Mouse (Mus musculus) telencephalon, adult 2 months (tissue): ENCODE measurements around the gene Gfer.
"Not testable (repeated sequence)": the region's sequence is repeated elsewhere in the genome, so short reads cannot be mapped to it uniquely, and the experiment has no call there.

Experiments
- DNase-seq: peaks from one replicate; pipeline ENCODE4 v3.0.0-alpha.2; 2011; ENCODE audit warnings: low read depth, low spot score

The Gfer gene

DNA sequence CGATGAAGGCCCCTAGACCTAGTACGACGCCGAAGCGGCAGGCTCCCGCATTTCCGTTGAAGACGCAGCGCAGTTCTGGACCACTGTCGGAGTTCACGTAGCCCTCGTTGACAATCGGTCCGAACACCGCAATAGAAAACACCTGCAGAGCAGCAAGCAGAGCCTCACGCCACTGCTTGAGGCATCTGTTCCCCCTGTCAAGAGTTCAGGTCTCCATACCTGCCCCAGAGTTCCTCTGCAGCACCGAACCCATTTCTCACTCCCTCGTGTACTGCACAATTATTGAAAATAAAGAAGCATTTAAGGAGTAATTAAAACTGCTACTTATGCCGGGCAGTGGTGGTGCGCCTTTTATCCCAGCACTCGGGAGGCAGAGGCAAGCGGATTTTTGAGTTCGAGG lies 8.4 kb downstream of the Gfer start:
- no peak for DNase-seq

DNA sequence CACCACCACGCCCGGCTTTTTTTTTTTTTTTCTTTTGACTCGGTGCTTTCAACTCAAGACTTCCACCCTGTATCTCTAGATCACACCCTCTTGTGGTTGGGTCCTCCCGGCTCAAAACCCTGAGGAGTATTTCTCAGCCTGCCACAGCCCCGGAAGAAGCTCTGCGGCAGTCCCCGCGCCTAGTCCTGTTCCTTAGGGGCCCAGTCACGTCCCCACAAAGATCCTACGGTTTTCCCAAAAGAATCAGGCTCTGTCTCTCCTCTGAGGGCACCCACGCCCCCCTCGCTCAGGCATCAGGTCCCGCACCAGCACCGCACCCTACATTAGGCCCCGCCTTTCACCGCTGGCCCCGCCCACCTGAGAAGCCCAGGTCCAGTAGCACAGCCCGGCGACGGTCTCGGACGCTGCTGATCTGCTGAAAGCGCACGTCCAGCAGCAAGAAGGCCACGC lies 8.8 kb downstream of the Gfer start:
- DNase-seq = no peak

DNA sequence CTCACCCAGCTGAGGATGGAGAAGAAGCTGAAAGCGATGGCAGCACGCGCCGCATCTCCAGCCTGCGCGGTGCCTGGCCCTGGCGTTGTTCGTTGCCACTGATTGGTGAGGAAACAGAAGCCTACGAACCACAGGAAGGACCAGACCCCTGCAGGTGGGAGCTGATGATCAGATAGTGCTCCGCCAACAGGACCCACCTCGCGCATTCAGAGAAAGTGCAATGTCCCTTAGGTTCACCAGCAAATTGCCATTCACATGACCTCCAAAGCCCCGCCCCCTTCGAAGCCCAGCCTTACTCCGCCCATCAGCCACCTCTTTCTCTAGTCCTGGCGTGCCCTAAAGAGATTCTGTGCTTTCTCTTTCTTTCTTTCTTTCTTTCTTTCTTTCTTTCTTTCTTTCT lies 9.4 kb downstream of the Gfer start:
- DNase-seq = no peak

- no peak for DNase-seq
Observed at GRCm38 (mm10) chr17:24677500-24678080, 18.4 kb downstream of the Gfer start.

DNA sequence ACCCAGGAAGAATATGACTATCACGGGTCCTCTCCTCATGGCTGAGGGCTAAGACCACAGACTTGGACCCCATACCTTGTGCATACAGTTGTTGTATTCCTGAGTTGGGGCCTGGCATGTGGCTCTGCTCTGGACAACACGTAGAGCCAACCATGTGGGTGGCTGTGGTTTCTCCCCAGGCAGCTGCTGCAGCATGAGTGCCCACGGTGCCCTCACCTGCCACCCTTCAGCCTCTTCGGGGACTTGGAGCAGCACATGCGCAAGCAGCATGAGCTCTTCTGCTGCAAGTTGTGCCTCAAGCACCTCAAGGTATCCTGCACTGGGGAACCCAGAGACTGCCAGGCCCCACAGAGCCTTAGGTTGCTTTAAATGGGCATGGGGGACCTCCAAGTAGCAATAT lies 19.1 kb downstream of the Gfer start:
- no peak for DNase-seq

DNA sequence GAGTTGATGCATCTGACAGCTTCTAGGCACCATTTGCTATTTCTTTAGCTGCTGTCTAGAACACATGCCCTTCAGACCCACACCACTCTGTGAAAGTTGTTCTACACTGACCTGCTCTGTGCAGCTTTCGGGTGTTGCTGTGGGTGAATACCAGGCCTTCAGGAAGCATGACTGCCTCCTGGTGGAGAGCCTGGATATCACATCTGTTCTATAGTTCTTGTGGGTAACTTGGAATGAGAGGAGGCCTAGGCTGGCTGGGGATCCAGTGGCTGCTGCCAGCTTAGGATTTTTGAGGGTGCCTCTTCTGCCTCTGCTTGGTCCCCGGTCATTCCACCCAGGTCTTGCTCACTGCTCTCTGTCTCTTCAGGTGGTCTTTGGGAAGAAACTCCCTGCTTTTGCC lies 19.8 kb downstream of the Gfer start:
- no peak for DNase-seq

DNA sequence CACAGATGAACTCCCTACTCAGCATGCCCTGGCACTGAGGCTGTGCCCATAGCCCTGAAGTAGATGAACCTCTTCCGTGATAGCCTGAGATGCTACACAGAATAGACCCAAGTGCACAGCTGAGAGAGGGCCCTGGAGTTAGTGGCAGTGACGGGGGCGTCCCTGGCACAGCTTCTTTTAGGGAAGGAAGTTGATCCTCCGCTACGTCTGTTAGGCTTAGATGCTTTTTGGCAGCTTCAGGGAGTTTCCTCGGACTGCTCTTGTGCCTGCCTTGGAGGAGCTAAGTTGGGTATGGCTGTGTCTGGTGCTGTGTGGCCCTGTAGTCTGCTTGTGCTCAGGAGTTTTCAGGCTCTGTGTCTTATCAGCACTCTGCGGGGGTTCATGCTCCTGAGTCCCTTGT lies 21.7 kb downstream of the Gfer start:
- peak; percentile 74 for DNase-seq

DNA sequence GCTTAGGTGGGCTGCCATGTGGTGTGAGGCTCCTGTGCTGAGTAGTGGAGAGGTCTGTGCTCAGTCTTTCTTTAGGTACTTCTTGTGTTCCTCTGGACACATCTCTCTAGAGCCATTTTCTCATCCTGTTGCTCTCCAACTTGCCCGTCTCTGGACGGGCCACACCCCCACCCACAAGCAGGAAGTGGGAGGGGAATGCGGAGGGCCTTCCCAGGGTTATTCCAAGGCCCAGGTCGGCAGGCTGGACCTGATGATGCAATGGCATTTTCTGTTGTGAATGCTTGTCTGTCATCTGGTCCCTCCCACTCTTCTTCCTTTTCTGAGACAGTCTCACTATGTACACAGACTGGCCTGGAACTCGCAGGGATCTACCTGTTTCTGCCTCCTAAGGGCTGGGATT lies 23.8 kb downstream of the Gfer start:
- no peak for DNase-seq

DNA sequence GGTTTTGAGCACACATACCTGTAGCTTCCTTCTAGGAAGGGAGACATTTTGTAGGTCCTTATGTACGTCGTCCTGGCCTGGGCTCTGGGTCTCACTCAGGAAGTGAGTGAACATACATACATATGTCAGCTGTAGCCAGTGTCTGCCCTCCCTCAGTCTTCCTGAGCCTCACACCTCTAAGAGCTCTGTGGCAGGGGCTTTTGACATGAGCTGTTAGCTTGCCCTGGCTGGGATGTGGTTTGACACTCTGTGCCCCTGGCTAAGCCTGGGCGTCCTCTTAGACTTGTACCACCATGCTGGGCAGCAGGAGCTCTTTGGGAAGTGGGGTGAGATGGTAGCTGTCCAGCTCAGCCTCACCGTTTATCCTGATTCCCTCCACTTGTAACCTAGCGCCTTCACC lies 24.6 kb downstream of the Gfer start:
- no peak for DNase-seq

DNA sequence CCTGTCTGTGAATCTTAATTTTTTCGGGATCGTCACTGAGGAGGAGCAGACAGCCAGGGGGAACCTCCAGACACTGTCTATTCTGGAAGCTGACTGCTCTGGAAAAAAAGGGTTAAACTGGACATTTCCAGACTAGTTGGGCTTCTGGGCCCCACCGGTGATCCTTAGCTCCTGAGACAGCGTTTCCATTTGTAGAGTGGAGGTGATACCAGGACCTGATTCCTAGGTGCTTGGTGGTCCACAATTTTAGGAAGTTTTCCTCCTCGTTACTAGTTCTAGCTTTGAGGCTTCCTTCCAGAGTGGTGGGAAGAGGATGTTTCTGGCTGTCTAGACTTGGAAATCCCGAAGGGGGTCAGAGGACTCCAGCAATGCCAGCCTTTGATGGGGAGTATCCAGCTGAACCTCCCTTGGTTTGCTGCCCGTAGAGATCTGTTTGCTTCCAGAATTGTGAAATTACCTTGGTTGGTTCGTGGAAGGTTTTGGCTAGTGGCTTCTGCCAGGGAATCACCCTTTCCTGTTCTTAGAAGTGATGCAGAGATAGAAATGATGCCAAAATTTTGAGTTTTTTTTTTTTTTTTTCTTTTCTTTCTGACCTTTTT lies 25.6 kb downstream of the Gfer start:
- DNase-seq = no peak

DNA sequence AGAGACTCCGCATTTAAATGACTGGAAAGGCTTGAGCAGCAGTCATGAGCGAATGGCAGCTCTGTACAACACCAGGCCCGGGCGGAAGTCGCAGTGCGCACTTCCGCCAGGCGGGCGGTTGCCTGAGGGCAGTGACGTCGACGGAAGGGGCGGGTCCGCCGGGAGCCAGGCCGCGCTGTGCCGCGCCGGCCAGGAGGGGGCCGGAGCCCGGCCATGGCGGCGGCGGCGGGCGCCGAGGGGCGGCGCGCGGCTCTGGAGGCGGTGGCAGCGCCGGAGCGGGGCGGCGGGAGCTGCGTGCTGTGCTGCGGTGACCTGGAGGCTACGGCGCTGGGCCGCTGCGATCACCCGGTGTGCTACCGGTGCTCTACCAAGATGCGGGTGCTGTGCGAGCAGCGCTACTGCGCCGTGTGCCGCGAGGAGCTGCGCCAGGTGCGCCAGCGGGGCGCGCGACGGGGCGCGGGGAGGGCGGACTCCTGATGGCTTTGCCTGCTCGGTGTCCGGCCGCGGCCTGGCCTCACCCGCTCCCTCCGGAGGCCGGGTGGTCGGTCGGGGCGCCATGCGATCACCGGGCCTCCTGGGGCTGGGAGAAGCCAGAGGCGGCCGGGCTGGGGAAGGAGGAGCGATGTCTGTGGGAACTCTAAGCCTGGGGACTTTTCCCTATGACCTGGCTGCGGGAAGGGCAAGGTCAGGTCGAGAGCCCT lies 26.3 kb downstream of the Gfer start, which contains the start of gene Zfp598:
TSS of gene Zfp598 (plus strand) at position 143 of the 701 bp plus-strand sequence.
- peak; percentile 79 for DNase-seq

DNA sequence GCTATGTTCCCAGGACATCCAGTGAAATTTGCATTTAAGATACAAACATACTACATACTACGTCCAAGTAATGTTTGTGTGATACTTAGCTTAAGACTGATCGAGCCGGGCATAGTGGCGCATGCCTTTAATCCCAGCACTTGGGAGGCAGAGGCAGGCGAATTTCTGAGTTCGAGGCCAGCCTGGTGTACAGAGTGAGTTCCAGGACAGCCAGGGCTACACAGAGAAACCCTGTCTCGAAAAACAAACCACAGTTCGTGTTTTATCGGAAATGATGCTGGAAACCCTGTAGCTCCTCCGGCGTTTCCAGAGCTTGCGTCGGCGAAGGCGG lies 26.8 kb downstream of the Gfer start:
- not testable (repeated sequence) for DNase-seq

GRCm38 (mm10) chr17:24667416-24667815 lies 28.5 kb downstream of the Gfer start:
- no peak for DNase-seq

DNA sequence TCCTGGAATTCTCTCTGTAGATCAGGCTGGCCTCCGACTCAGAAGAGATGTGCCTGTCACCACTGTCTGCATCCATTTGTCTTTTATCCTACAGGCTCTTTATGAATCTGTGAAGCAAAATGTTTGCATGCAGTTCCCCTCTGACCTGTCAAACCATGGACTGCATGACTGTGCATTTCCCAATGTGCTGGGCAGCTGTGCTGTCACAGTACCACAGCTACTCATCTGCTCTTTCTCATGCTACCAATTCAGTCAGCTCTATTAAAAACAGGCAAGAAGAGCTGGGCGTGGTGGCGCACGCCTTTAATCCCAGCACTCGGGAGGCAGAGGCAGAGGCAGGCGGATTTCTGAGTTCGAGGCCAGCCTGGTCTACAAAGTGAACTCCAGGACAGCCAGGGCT lies 28.9 kb downstream of the Gfer start:
- not testable (repeated sequence) for DNase-seq

DNA sequence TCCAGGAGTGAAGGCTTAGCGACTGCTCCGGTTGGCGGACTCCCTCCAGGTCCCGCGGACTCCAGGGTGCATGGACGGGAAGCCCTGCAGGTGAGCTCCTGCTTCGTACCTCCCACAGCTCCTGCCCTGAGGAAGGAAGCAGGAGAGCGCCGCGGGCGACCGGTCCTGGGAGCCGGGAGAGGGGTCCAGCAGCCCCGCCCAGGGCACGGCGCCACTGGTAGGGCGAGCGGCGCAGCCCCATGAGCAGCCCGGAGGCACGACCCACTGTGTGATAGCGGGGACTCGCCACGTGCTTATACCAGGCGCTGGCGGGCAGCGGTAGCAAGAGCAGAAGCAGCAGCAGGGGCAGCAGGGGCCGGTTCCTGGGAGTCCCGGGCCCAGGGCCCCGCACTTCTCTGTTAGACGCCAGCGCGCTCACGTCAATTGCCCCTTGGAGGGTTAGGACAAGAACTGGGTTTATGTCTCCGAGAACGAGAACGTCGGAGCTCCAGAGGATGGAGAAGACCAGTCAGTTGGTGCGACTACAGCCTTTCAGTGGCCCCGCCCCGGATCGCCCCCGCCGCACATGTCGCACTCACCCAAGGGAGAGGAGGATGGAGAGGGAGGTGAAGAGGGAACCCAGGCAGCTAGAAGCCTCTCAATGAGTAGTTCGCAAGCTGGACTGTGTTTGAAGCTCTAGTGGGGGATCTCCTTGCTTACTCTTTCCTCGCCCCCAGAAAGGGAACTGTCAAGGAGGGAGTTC lies 37.8 kb downstream of the Gfer start, which contains the start of gene Npw:
TSS of gene Npw (minus strand) at position 441 of the 742 bp plus-strand sequence.
- no peak for DNase-seq

- no peak for DNase-seq
Observed at GRCm38 (mm10) chr17:24654969-24655368, 41.0 kb downstream of the Gfer start.

GRCm38 (mm10) chr17:24653967-24654710 lies 41.8 kb downstream of the Gfer start:
- no peak for DNase-seq

DNA sequence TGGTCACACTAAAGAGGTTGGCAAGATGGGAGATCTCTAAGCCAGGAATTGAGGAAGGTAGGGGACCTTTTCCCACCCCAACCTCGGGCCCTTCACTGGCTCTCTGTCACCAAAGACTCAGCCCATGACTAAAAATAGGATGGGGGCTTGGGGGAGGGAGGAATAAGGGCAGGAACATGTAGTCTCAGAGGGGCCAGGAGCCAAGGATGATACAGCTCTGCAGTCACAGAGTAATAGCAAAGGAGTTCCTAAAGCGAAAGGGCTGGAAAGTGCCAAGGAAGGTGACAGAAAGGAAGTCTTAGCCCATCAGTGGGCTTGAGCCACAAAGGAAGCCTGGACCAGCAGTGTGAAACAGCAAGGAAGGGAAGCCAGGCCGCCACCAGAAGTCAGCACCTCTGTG lies 44.1 kb downstream of the Gfer start:
- no peak for DNase-seq

- DNase-seq = no peak
Observed at GRCm38 (mm10) chr17:24650766-24651165, 45.2 kb downstream of the Gfer start.

- DNase-seq = no peak
Observed at GRCm38 (mm10) chr17:24650070-24650616, 45.8 kb downstream of the Gfer start, which contains the start of gene Slc9a3r2. Slc9a3r2 (minus strand) TSS chr17:24650327.

GRCm38 (mm10) chr17:24649581-24650069 lies 46.3 kb downstream of the Gfer start:
- DNase-seq = no peak
